Mouse (Mus musculus): ENCODE measurements around the gene Trpc1.

The Trpc1 gene

DNA sequence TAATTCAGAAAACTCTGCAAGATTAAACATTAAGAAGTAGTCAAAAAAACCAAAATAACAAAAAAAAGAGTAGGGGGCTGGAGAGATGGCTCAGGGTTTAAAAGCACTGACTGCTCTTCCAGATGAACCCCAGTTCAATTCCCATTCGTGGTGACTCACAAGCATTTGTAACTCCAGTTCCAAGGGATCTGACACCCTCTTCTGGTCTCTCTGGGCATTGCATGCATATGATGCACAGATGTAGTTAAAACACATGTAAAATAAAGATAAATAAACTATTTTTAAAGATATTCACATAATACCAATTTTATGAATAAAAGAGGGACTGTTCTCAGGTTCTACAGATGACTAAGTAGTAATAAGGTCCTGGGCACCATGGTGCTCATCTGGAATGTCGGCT, 52.4 kb downstream of the Trpc1 start:
- no peak for DNase-seq (ENCODE audit: low spot score)

DNA sequence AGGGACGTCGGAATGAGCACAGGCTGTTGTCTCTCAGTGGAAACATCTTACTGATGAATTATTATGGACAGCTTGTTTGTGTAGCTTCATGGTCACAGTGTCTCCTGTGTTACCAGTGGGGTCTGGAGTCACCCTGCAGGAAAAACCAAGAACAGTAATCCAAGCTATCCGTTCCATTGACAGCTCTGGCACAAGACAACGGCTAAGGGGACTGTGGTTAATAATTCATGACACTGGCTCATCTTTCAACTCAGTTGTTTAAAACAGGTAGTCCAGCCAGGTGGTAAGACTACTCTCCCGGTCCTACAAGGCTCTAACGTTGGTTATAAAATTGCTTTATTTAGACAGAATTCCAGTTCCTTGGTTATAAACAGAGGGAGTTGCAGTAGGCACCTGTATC, 53.6 kb downstream of the Trpc1 start:
- DNase-seq (ENCODE audit: low spot score): no peak

DNA sequence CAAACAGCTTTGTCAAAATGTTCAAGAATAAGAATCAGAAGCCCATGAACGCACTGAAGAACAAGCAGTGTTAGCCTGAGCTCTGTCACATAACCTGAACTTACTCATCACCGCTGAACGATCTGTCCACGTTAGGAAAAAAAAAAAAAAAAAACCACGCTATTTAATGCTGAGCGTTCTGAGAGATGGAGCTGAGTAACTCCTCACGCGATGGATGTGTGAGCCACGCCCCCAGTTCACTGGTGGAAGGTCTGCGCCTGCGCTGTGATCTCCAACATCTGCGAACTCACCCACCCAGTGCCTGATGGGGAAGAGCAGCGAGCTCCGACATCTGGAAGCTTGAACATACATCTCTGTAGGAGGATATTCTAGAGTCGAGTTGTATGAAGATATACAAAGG, 55.2 kb downstream of the Trpc1 start:
- DNase-seq (ENCODE audit: low spot score): no peak

- no peak for DNase-seq (ENCODE audit: low spot score)
These were observed 55.6 kb downstream of the Trpc1 start for GRCm38 (mm10) chr9:95694526-95694925.

- DNase-seq (ENCODE audit: low spot score): no peak
These were observed 56.6 kb downstream of the Trpc1 start for GRCm38 (mm10) chr9:95693528-95694100.

DNA sequence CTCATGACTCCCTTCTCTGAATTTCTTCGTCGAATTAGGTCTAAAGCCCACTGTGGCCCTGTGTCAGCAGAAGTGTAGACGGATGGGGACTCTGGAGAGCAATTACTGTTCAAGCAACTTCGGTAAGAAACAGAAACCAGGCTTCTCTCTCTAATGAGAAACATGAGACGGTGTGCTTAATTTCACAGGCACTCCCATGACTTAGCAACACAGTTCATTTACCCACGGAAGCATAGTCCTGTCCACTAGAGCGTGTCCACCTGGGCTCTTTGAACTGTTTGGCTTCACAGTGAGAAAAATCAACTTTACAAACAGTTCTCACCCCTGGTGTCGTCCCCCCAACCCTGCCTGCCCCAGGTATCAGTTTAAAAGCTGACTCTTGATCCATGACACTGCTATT, 57.4 kb downstream of the Trpc1 start:
- DNase-seq (ENCODE audit: low spot score): no peak

DNA sequence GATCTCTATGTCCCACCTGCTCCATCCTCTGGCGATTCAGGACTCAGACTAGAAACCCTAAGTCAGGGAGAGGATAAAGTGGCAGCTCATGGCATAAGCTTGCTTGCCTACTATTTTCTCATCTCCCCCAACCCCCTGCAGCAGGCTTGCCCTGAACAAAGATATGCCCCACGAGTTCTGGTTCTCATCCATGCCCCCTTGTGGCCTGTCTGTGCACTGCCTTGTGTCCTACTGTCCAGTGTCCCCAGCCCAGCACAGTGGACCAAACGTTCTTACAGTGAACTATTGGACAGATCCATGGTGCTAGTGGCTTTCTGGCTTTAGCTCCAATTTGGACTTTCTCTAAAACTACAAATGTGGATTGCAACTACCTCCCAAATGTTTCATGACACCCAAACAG, 62.1 kb downstream of the Trpc1 start:
- DNase-seq (ENCODE audit: low spot score): peak; percentile 18

- DNase-seq (ENCODE audit: low spot score): no peak
These were observed 64.3 kb downstream of the Trpc1 start for GRCm38 (mm10) chr9:95685660-95686440.

- no peak for DNase-seq (ENCODE audit: low spot score)
These were observed 69.5 kb downstream of the Trpc1 start for GRCm38 (mm10) chr9:95680691-95681090.

GRCm38 (mm10) chr9:95679966-95680365, 70.2 kb downstream of the Trpc1 start:
- DNase-seq (ENCODE audit: low spot score): peak; percentile 51

- no peak for DNase-seq (ENCODE audit: low spot score)
These were observed 74.2 kb downstream of the Trpc1 start for GRCm38 (mm10) chr9:95676021-95676420.

DNA sequence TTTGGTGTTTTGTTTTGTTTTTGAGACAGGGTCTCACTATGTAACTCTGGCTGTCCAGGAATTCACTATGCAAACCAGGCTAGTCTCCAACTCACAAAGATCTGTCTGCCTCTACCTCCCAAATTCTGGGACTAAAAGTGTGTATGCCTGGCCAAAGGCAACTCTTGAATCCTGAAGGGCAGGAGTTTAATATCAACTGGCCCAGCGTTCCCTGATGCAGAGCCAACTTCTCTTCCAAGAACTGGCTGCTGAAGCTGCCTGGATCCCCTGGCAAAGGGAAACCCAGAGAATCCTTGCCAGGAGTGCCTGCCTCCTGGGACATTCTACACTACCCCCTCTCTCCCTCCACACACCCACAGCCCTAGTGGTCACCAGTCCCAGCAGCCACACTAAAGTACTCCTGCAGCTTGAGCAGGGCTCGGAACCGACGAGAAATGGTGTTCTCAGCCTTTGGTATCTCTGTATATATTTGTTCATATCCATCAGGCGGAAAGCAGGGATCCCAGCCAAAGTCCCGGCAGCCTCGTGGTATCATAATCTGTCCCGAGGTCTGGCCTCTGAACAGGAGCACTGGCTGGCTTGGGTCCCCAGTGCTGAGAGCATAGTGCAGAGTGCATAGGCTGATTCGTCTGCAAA, 75.0 kb downstream of the Trpc1 start:
- DNase-seq (ENCODE audit: low spot score): peak; percentile 35

- no peak for DNase-seq (ENCODE audit: low spot score)
These were observed 77.4 kb downstream of the Trpc1 start for GRCm38 (mm10) chr9:95672760-95673159.

DNA sequence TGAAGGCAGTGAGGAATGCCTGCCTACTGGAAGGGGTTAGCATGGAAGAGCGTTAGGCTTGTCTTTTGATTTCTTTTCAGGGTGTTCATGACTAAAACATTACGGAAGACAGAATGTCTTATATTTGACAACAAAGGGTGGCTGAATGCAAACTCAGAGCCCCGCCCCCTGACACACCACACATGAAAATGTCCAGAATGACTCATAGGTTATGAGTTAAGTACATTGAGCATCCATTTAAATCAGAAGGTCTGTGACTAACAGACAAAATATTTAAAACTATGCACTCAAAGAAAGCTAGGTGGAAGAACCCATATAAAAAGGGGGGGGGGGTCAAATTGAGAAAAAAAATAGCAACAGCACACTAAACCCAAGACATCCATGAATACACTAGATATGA, 77.8 kb downstream of the Trpc1 start:
- DNase-seq (ENCODE audit: low spot score): no peak

DNA sequence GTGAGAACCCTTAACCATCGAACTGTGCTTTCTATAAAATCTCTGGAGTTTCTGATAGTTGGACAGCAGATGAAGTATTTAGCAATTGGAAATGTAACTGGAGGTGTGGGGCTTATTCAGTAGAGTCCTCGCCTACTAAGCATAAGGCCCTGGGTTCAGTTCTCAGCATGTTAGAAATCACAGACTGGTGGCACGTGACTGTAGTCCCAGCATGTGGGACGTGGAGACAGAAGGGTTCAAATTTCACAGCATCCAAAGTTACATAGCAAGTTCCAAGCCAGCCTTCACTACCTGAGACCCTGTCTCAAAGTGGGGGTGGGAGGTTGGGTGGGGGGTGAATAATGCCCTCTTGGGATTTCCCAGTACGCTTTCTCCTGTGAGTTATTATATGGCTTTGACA, 81.9 kb downstream of the Trpc1 start:
- no peak for DNase-seq (ENCODE audit: low spot score)

DNA sequence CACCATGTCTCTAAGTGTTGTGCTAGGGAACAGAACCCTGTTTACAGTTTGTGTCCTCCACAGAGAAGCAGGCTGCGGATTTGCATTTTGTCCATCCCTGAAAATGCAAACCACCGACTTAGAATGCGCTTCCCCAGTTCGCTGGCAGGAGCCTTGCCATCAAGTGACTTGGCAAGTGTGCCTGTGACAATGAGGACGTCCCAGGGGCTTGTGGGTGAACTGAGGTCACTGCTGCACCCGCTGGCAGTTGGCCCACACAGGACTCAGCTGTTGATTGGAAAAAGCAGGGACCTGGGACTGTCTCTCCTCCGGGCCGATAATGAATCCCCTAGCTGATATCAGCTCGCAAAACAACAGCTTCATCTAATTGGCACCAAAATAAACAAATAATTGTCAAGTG, 82.3 kb downstream of the Trpc1 start:
- peak; percentile 26 for DNase-seq (ENCODE audit: low spot score)

DNA sequence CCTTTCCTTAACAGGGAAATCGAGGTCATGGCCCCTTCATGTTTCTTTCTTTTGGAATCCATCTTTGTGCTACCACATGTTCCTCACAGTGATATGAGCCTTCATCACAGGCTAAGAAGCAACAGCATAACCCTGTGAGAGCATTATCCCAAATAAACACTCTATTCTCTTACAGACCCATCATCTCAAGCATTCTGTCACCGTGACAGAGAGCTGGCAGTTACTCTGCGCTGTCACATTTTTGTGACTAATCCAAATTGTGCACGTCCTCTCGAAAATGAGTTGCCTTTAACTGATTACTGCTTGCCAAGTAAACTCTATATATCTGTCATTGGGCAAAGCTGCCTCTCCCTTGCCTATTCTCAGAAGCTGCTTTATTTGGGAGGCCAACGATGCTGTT, 84.3 kb downstream of the Trpc1 start:
- peak; percentile 35 for DNase-seq (ENCODE audit: low spot score)

DNA sequence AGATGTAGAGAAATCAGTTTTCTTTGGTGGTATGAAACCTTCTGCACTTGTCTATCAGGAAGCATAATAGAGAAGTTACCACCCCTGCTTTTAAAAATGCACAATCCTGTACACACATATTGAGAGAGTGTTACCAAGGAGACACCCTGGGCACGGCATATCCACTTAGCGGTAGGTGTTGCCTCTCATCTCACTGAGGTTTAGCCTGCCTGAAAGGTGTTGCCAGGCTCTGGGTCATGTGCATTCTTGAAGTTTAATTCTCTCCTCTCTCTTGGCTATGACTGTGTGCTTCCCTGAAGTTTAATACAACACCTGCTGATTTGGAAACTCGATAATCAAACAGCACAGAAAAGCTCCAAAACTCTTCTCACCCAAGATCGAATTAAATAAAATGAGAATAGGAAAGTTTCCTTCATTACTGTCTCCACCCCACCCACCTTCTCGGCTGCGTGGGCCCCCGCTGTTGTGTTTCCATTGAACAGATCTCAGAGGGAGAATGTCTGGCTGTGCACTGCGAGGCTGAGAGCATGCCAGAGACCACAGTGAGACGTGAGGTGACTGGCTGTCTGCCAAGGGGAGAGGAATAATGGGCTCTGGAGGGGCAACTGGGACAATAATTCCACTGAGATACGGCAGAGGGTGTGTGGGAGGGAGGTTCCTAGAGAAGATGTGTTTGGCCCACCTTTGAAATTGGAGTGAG, 85.7 kb downstream of the Trpc1 start:
- DNase-seq (ENCODE audit: low spot score): no peak

- no peak for DNase-seq (ENCODE audit: low spot score)
These were observed 92.2 kb downstream of the Trpc1 start for GRCm38 (mm10) chr9:95657941-95658340.
